Mouse (Mus musculus) myocyte (in vitro differentiated cells): ENCODE data around the gene Arpc1a. TPM values are rescaled to one million over a fixed set of nuclear protein-coding genes. Genes with fewer than 3 reads are reported as not detected.

Experiments used
- H3K27me3 ChIP-seq: one replicate; pipeline ENCODE4 v1.6.1; 2011; ENCODE audit not compliant: control insufficient read depth, insufficient read depth, insufficient read length
- H3K36me3 ChIP-seq: one replicate; pipeline ENCODE4 v1.6.1; 2011; ENCODE audit not compliant: control insufficient read depth, insufficient read depth
- H3K4me2 ChIP-seq: one replicate; pipeline ENCODE4 v1.6.1; 2011; ENCODE audit warnings: low read depth, control low read depth
- H3K4me3 ChIP-seq: one replicate; pipeline ENCODE4 v1.5.1; 2011; ENCODE audit warnings: mild to moderate bottlenecking, control low read depth, moderate library complexity
- H3K79me2 ChIP-seq: one replicate; pipeline ENCODE4 v1.6.1; 2011; ENCODE audit not compliant: control insufficient read depth, insufficient read depth
- H3ac ChIP-seq: one replicate; pipeline ENCODE4 v1.6.1; 2011; ENCODE audit not compliant: control insufficient read depth, insufficient read length
- CEBPB ChIP-seq: IDR thresholded peaks from 2 replicates; pipeline ENCODE4 v1.6.1; 2011; ENCODE audit warnings: mild to moderate bottlenecking, moderate library complexity; ENCODE audit not compliant: poor library complexity, insufficient read depth, severe bottlenecking
- E2F4 ChIP-seq: IDR thresholded peaks from one replicate; pipeline ENCODE4 v1.6.1; 2011; ENCODE audit warnings: mild to moderate bottlenecking, control low read depth, moderate library complexity; ENCODE audit not compliant: insufficient read depth
- MAX ChIP-seq: IDR thresholded peaks from one replicate; pipeline ENCODE4 v1.6.1; 2011; ENCODE audit warnings: low read depth, mild to moderate bottlenecking, control low read depth
- MYOD1 ChIP-seq, 3 experiments: IDR thresholded peaks; one replicate each; pipeline ENCODE4 v1.6.1; 2011; ENCODE audit warnings: control low read depth in 2 of 3, low read depth in 2 of 3, mild to moderate bottlenecking in 2 of 3, moderate library complexity in 1 of 3; ENCODE audit not compliant: insufficient read length in 2 of 3, control insufficient read depth in 1 of 3
- MYOG ChIP-seq, 3 experiments: IDR thresholded peaks; one replicate each; pipeline ENCODE4 v1.6.1; 2011; ENCODE audit warnings: control low read depth in 2 of 3, low read depth in 2 of 3, mild to moderate bottlenecking in 2 of 3; ENCODE audit not compliant: insufficient read length in 2 of 3, control insufficient read depth in 1 of 3, insufficient read depth in 1 of 3
- POLR2A ChIP-seq: IDR thresholded peaks from one replicate; pipeline ENCODE4 v1.6.1; 2011; ENCODE audit warnings: low read depth, mild to moderate bottlenecking, control low read depth, moderate library complexity; ENCODE audit not compliant: insufficient read length
- POLR2AphosphoS2 ChIP-seq: IDR thresholded peaks from one replicate; pipeline ENCODE4 v1.6.1; 2011; ENCODE audit warnings: low read depth, control low read depth; ENCODE audit not compliant: insufficient read length
- REST ChIP-seq: IDR thresholded peaks from one replicate; pipeline ENCODE4 v1.6.1; 2011; ENCODE audit warnings: mild to moderate bottlenecking, control low read depth, moderate library complexity; ENCODE audit not compliant: insufficient read depth, insufficient read length
- SRF ChIP-seq: IDR thresholded peaks from one replicate; pipeline ENCODE4 v1.6.1; 2011; ENCODE audit warnings: low read depth; ENCODE audit not compliant: control insufficient read depth, insufficient read length
- TCF12 ChIP-seq: IDR thresholded peaks from one replicate; pipeline ENCODE4 v1.6.1; 2011; ENCODE audit warnings: mild to moderate bottlenecking, control low read depth; ENCODE audit not compliant: poor library complexity, insufficient read depth, severe bottlenecking
- TCF3 ChIP-seq: IDR thresholded peaks from one replicate; pipeline ENCODE4 v1.6.1; 2011; ENCODE audit warnings: low read depth, control low read depth; ENCODE audit not compliant: insufficient read length
- USF1 ChIP-seq: IDR thresholded peaks from one replicate; pipeline ENCODE4 v1.6.1; 2011; ENCODE audit warnings: low read depth, mild to moderate bottlenecking, control low read depth, moderate library complexity
- polyA plus RNA-seq: library from polyadenylated mRNA; unstranded; fragments of >200 nt; fragmentation: generic; extraction: Trizol; gene quantifications from one replicate; pipeline ENCODE4 v1.2.1, GENCODE M21; 2012; ENCODE audit warnings: missing spikeins

Gene Arpc1a
- polyA plus RNA-seq, 1 experiment = 67.2 TPM

GRCm38 (mm10) chr5:145140611-145141010, 57.0 kb downstream of the Arpc1a start:
- peaks cover 35% of the 10 kb centered on the region for H3K36me3 ChIP-seq
- no peaks in the 10 kb centered on the region for H3K27me3 ChIP-seq
- H3K4me2 ChIP-seq = peak overlapping the region; percentile 69

GRCm38 (mm10) chr5:145147748-145148147, 64.1 kb downstream of the Arpc1a start:
- no peak for TF ChIP-seq MYOD1 (IDR thresholded peaks at IDR 0.05; ENCODE audit: control insufficient read depth in 1 of 3, insufficient read length in 2 of 3, low read depth in 2 of 3)
- TF ChIP-seq POLR2AphosphoS2 = no peak
- no peak for TF ChIP-seq SRF
- TF ChIP-seq POLR2A = no peak
- no peak for TF ChIP-seq CEBPB
- TF ChIP-seq TCF12 = no peak
- no peak for TF ChIP-seq USF1
- no peak for TF ChIP-seq REST
- no peak for TF ChIP-seq MYOG (IDR thresholded peaks at IDR 0.05; ENCODE audit: control insufficient read depth in 1 of 3, insufficient read depth in 1 of 3, insufficient read length in 2 of 3, low read depth in 2 of 3)
- TF ChIP-seq MAX = no peak
- no peak for TF ChIP-seq E2F4
- TF ChIP-seq TCF3 = no peak
- H3K27me3 ChIP-seq = no peaks in the 10 kb centered on the region
- peaks cover 51% of the 10 kb centered on the region for H3K36me3 ChIP-seq
- no peak overlapping the region for H3ac ChIP-seq
- no peak overlapping the region for H3K4me2 ChIP-seq
- H3K4me3 ChIP-seq = no peak overlapping the region
- H3K79me2 ChIP-seq = peaks cover 3% of the 10 kb centered on the region

More at GRCm38 (mm10) chr5:145140611-145141010, 57.0 kb downstream of the Arpc1a start:
- peaks cover 63% of the 10 kb centered on the region for H3K79me2 ChIP-seq
- peak overlapping the region; percentile 68 for H3ac ChIP-seq
- peak overlapping the region; percentile 94 for H3K4me3 ChIP-seq
- no peak for TF ChIP-seq MYOG (IDR thresholded peaks at IDR 0.05; ENCODE audit: control insufficient read depth in 1 of 3, insufficient read depth in 1 of 3, insufficient read length in 2 of 3, low read depth in 2 of 3)
- TF ChIP-seq REST = no peak
- no peak for TF ChIP-seq TCF3
- TF ChIP-seq USF1 = no peak

- TF ChIP-seq SRF (no peak), TCF12 (no peak), MYOD1 (IDR thresholded peaks at IDR 0.05; ENCODE audit: control insufficient read depth in 1 of 3, insufficient read length in 2 of 3, low read depth in 2 of 3) (no peak), POLR2AphosphoS2 (no peak), MAX (no peak), MYOG (IDR thresholded peaks at IDR 0.05; ENCODE audit: control insufficient read depth in 1 of 3, insufficient read depth in 1 of 3, insufficient read length in 2 of 3, low read depth in 2 of 3) (no peak), E2F4 (no peak), USF1 (no peak), POLR2A (no peak), REST (no peak)
- Histone ChIP-seq H3K4me3 (no peak overlapping the region), H3K36me3 (peaks cover 37% of the 10 kb centered on the region), H3K79me2 (no peaks in the 10 kb centered on the region), H3K4me2 (no peak overlapping the region), H3K27me3 (no peaks in the 10 kb centered on the region), H3ac (no peak overlapping the region)
Measured at GRCm38 (mm10) chr5:145149294-145149693, 65.7 kb downstream of the Arpc1a start.

GRCm38 (mm10) chr5:145152690-145153089, 69.1 kb downstream of the Arpc1a start:
- Histone ChIP-seq H3K79me2 (no peaks in the 10 kb centered on the region), H3ac (no peak overlapping the region), H3K36me3 (peaks cover 19% of the 10 kb centered on the region), H3K27me3 (no peaks in the 10 kb centered on the region), H3K4me3 (no peak overlapping the region), H3K4me2 (no peak overlapping the region)
- TF ChIP-seq MYOD1 (IDR thresholded peaks at IDR 0.05; ENCODE audit: control insufficient read depth in 1 of 3, insufficient read length in 2 of 3, low read depth in 2 of 3) = no peak
- TF ChIP-seq REST = no peak
- TF ChIP-seq TCF12 = no peak
- no peak for TF ChIP-seq POLR2A
- no peak for TF ChIP-seq E2F4
- no peak for TF ChIP-seq MAX
- no peak for TF ChIP-seq USF1
- no peak for TF ChIP-seq TCF3
- no peak for TF ChIP-seq MYOG (IDR thresholded peaks at IDR 0.05; ENCODE audit: control insufficient read depth in 1 of 3, insufficient read depth in 1 of 3, insufficient read length in 2 of 3, low read depth in 2 of 3)
- no peak for TF ChIP-seq POLR2AphosphoS2
- TF ChIP-seq CEBPB = no peak
- TF ChIP-seq SRF = no peak

Other genes starting within 250 kb of the Arpc1a start
- gene Smurf1, start 118.0 kb upstream of the Arpc1a start, polyA plus RNA-seq = 32.9 TPM
- gene Gm4871, start 51.1 kb upstream of the Arpc1a start, polyA plus RNA-seq = not detected
- not detected for gene 1700018F24Rik, start 40.8 kb upstream of the Arpc1a start, polyA plus RNA-seq
- gene Kpna7, start 200 bp downstream of the Arpc1a start, polyA plus RNA-seq = not detected
- gene Arpc1b, start 30.4 kb downstream of the Arpc1a start, polyA plus RNA-seq = 482 TPM
- 98.9 TPM for gene Pdap1, start 56.4 kb downstream of the Arpc1a start, polyA plus RNA-seq
- gene Bud31, start 56.5 kb downstream of the Arpc1a start, polyA plus RNA-seq = 130 TPM
- gene Ptcd1, start 83.3 kb downstream of the Arpc1a start, polyA plus RNA-seq = 16.6 TPM
- gene Cpsf4, start 83.4 kb downstream of the Arpc1a start, polyA plus RNA-seq = 31.3 TPM
- 683 TPM for gene Atp5j2, start 108.2 kb downstream of the Arpc1a start, polyA plus RNA-seq
- gene Zkscan14, start 118.0 kb downstream of the Arpc1a start, polyA plus RNA-seq = 5.8 TPM
- gene Zkscan5, start 120.7 kb downstream of the Arpc1a start, polyA plus RNA-seq = 5.9 TPM
- gene Zfp655, start 147.9 kb downstream of the Arpc1a start, polyA plus RNA-seq = 11.5 TPM
- 10.0 TPM for gene Zscan25, start 196.7 kb downstream of the Arpc1a start, polyA plus RNA-seq